Mouse (Mus musculus) erythroblast, adult 5-6 weeks (primary cell): ENCODE data around the gene Rab6b. TPM values are rescaled to one million over a fixed set of nuclear protein-coding genes. Genes with fewer than 3 reads are reported as not detected.
"Not testable (repeated sequence)": the region's sequence is repeated elsewhere in the genome, so short reads cannot be mapped to it uniquely, and the experiment has no call there.

Source experiments
- ATAC-seq: replicated peaks from 2 replicates; pipeline ENCODE4 v1.8.0; 2016; ENCODE audit warnings: moderate number of reproducible peaks, mild to moderate bottlenecking, moderate TSS enrichment, inconsistent platforms; ENCODE audit not compliant: poor library complexity, low FRiP score, severe bottlenecking
- total RNA-seq, 2 experiments: library from RNA; stranded (forward) in 1 of 2; stranded (reverse) in 1 of 2; fragments of 150-400 nt in 1 of 2; fragments of 200-764, 138-1000 nt in 1 of 2; gene quantifications; 2 replicates each; pipeline versions ENCODE4 v1.2.3 to v1.2.4; 2015 to 2017; ENCODE audit warnings: low replicate concordance in 2 of 2

Rab6b gene
- total RNA-seq, 2 experiments from 2014 or later, result 0.09 TPM; not detected in 1

- no peak for ATAC-seq
Measured at GRCm38 (mm10) chr9:103134450-103135030, 23.0 kb downstream of the Rab6b start.

GRCm38 (mm10) chr9:103139481-103139880 is 27.9 kb downstream of the Rab6b start:
- ATAC-seq, result no peak

GRCm38 (mm10) chr9:103140384-103140783 is 28.8 kb downstream of the Rab6b start:
- no peak for ATAC-seq

GRCm38 (mm10) chr9:103141266-103141665 is 29.7 kb downstream of the Rab6b start:
- ATAC-seq, result no peak

GRCm38 (mm10) chr9:103143881-103144280 is 32.3 kb downstream of the Rab6b start:
- no peak for ATAC-seq

- ATAC-seq, result no peak
Measured at GRCm38 (mm10) chr9:103145351-103145750, 33.8 kb downstream of the Rab6b start.

GRCm38 (mm10) chr9:103146257-103146656 is 34.7 kb downstream of the Rab6b start:
- ATAC-seq, result no peak

GRCm38 (mm10) chr9:103146703-103147102 is 35.1 kb downstream of the Rab6b start:
- ATAC-seq, result no peak

GRCm38 (mm10) chr9:103147103-103147502 is 35.5 kb downstream of the Rab6b start:
- no peak for ATAC-seq

GRCm38 (mm10) chr9:103149074-103149799 is 37.6 kb downstream of the Rab6b start:
- no peak for ATAC-seq

- ATAC-seq, result no peak
Measured at GRCm38 (mm10) chr9:103153286-103153685, 41.7 kb downstream of the Rab6b start.

- no peak for ATAC-seq
Measured at GRCm38 (mm10) chr9:103154568-103154967, 43.0 kb downstream of the Rab6b start.

GRCm38 (mm10) chr9:103155158-103155557 is 43.6 kb downstream of the Rab6b start:
- not testable (repeated sequence) for ATAC-seq

- ATAC-seq, result no peak
Measured at GRCm38 (mm10) chr9:103163806-103164205, 52.2 kb downstream of the Rab6b start.

GRCm38 (mm10) chr9:103168046-103168445 is 56.5 kb downstream of the Rab6b start:
- ATAC-seq, result no peak

GRCm38 (mm10) chr9:103168771-103169170 is 57.2 kb downstream of the Rab6b start:
- ATAC-seq, result no peak

GRCm38 (mm10) chr9:103174771-103175519 is 63.4 kb downstream of the Rab6b start:
- peak; percentile 55; the same call in 1 of the 2 replicates for ATAC-seq

GRCm38 (mm10) chr9:103175692-103176091 is 64.1 kb downstream of the Rab6b start:
- ATAC-seq, result no peak

- peak; percentile 71 for ATAC-seq
Measured at GRCm38 (mm10) chr9:103180303-103180702, 68.7 kb downstream of the Rab6b start.

- peak; percentile 69 for ATAC-seq
Measured at GRCm38 (mm10) chr9:103180807-103181565, 69.4 kb downstream of the Rab6b start.
